In the genomic region with DNA sequence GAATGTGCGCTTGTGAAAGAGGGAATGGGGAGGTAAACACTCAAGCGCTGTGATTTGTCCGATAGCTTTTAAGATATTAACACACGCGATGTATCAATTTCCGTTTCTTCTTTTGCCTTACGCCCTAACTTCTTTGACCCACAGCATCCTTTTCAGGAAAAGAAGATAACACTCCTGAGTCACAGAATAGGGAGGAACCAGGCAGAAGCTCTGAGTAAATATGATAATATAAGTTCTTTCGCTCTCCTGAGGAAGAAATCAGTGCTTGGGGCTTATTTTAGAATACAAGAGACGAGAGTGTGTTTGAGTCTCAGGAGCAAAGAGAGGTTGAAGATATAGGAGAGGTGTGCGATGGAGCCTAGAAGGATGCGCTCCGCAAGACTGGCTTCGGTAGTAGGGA, we compare ENCODE assay signal across 9 mouse cellular contexts. TPM values are rescaled to one million over a fixed set of nuclear protein-coding genes. Genes with fewer than 3 reads are reported as not detected.
DNase-seq lines count a peak whose midpoint lies in the region; ATAC-seq and TF ChIP-seq lines count a peak whose summit lies in the region.
"Had no signal": no experiment of that assay in that cellular context is flagged by ENCODE, and none has a peak within 500 bp of the region (broad histone marks: within the 10 kb centered on the region; RNA-seq: fewer than 3 reads in every experiment).

No protein-coding gene starts in this region.

- H3K4me1 ChIP-seq in kidney, adult 2 months (ENCODE audit: control insufficient read depth, insufficient read depth, low read length): no peaks in the 10 kb centered on the region
- H3K4me1 ChIP-seq in bone marrow macrophage, adult 2 months (ENCODE audit: control insufficient read depth, insufficient read depth, low read length): no peaks in the 10 kb centered on the region
- H3K4me1 ChIP-seq in hindbrain, embryonic 12.5 days: peaks cover 17% of the 10 kb centered on the region; the same call in 1 of the 2 replicates
- peaks cover 13% of the 10 kb centered on the region for H3K4me1 ChIP-seq in midbrain, embryonic 12.5 days

- peak overlapping the region; percentile 44 for H3K4me3 ChIP-seq in kidney, adult 2 months (ENCODE audit: insufficient read depth, low read depth, low read length)
- H3K4me3 ChIP-seq in bone marrow macrophage, adult 2 months (ENCODE audit: insufficient read depth, low read length): peak overlapping the region; percentile 47
- peak overlapping the region; percentile 52 for H3K4me3 ChIP-seq in hindbrain, embryonic 12.5 days
- peak overlapping the region; percentile 54 for H3K4me3 ChIP-seq in midbrain, embryonic 12.5 days

- H3K36me3 ChIP-seq in kidney, adult 2 months (ENCODE audit: control insufficient read depth, insufficient read depth, low read length): no peaks in the 10 kb centered on the region
- no peaks in the 10 kb centered on the region for H3K36me3 ChIP-seq in hindbrain, embryonic 12.5 days
- H3K36me3 ChIP-seq in midbrain, embryonic 12.5 days: no peaks in the 10 kb centered on the region

- no peak for ATAC-seq in hindbrain, embryonic 12.5 days (ENCODE audit: low FRiP score)
- ATAC-seq in midbrain, embryonic 12.5 days (ENCODE audit: low FRiP score, low read depth): no peak

- H3K27ac ChIP-seq in kidney, adult 2 months (ENCODE audit: insufficient read depth, low read depth, low read length): no peak overlapping the region
- no peak overlapping the region for H3K27ac ChIP-seq in bone marrow macrophage, adult 2 months (ENCODE audit: insufficient read depth, low read depth, low read length)
- H3K27ac ChIP-seq in hindbrain, embryonic 12.5 days: 0 out of 2 replicates have a peak overlapping the region, but pooled peaks have one; percentile 31
- peak overlapping the region; percentile 52 for H3K27ac ChIP-seq in midbrain, embryonic 12.5 days (replicated peaks)

- 0 out of 2 replicates have a peak overlapping the region, but pooled peaks have one; percentile 42 for H3K9ac ChIP-seq in hindbrain, embryonic 12.5 days
- peak overlapping the region; percentile 59; the same call in 1 of the 2 replicates for H3K9ac ChIP-seq in midbrain, embryonic 12.5 days (replicated peaks)

- intact Hi-C loops in left cerebral cortex, postnatal 25 days (cut with DNase I): loop anchor here (5.0 kb wide), 1 partner anchor 90 kb away; the partner anchor contains the start of gene Arih1

- 13% methylated on average over 13 of the region's 13 CpGs for WGBS in kidney, adult 2 months
- WGBS in hindbrain, embryonic 12.5 days: 17% methylated on average over 13 of the region's 13 CpGs
- 15% methylated on average over 13 of the region's 13 CpGs for WGBS in midbrain, embryonic 12.5 days

- no peak for TF ChIP-seq CTCF in kidney, adult 2 months (conservative IDR thresholded peaks at IDR 0.05; ENCODE audit: insufficient read depth, insufficient read length, low read depth, low read length)
- no peak for TF ChIP-seq CTCF in bone marrow macrophage, adult 2 months (IDR thresholded peaks at IDR 0.05; ENCODE audit: low read depth, low read length)

- no peaks in the 10 kb centered on the region for H3K9me3 ChIP-seq in hindbrain, embryonic 12.5 days (replicated peaks)
- no peaks in the 10 kb centered on the region for H3K9me3 ChIP-seq in midbrain, embryonic 12.5 days

- no peak for DNase-seq in kidney, adult 2 months
- no peak for DNase-seq in kidney, postnatal 4 days
- no peak for DNase-seq in left cerebral cortex, postnatal 25 days (ENCODE audit: low spot score in 2 of 2)
- no peak for DNase-seq in adipocyte (ENCODE audit: low spot score)
- DNase-seq in cerebellum, adult 11 months: no peak

- H3K4me2 ChIP-seq in hindbrain, embryonic 12.5 days (replicated peaks): peak overlapping the region; percentile 70
- H3K4me2 ChIP-seq in midbrain, embryonic 12.5 days (replicated peaks): peak overlapping the region; percentile 71

- TF ChIP-seq POLR2A in kidney, adult 2 months (IDR thresholded peaks at IDR 0.05; ENCODE audit: low read depth, low read length): no peak
- TF ChIP-seq POLR2A in bone marrow macrophage, adult 2 months (IDR thresholded peaks at IDR 0.05; ENCODE audit: borderline replicate concordance, low read depth, low read length): no peak

- H3K27me3 ChIP-seq in kidney, adult 2 months (replicated peaks; ENCODE audit: control insufficient read depth, insufficient read depth, low read length): no peaks in the 10 kb centered on the region; the same call in 1 of the 2 replicates
- peaks cover 21% of the 10 kb centered on the region for H3K27me3 ChIP-seq in hindbrain, embryonic 12.5 days
- H3K27me3 ChIP-seq in midbrain, embryonic 12.5 days: peaks cover 50% of the 10 kb centered on the region

RNA-seq across cellular contexts. Expression of gene Celf6, which starts 0.3 kb away (rescaled TPM):
- polyA plus RNA-seq in kidney, adult 2 months (2012; rRNA removed): 0.18 and 0.30 TPM in 2 replicates
- polyA plus RNA-seq in bone marrow macrophage, adult 2 months (2012; ENCODE audit: insufficient read depth, insufficient read length, missing spikeins): not detected in 2 replicates
- polyA plus RNA-seq in hindbrain, embryonic 12.5 days (2016; fragmentation: Nextera tagmentation; extraction: Ambion mirVana): 20.7 and 21.5 TPM in 2 replicates
- 22.0 and 22.1 TPM in 2 replicates for polyA plus RNA-seq in midbrain, embryonic 12.5 days (2016; fragmentation: Nextera tagmentation; extraction: Ambion mirVana)
- 10 to 100 TPM; 25.0 to 29.1 TPM for total RNA-seq in left cerebral cortex, postnatal 25 days (2021)
- polyA plus RNA-seq: Patski had no signal

RNA-seq across cellular contexts. Expression of gene Tmem202, which starts 37.8 kb away (rescaled TPM):
- polyA plus RNA-seq in kidney, adult 2 months (2012; rRNA removed): 0.14 TPM in 1 of 2 replicates, not detected in the other
- 1.3 and 1.6 TPM in 2 replicates for polyA plus RNA-seq in bone marrow macrophage, adult 2 months (2012; ENCODE audit: insufficient read depth, insufficient read length, missing spikeins)
- polyA plus RNA-seq in hindbrain, embryonic 12.5 days (2016; fragmentation: Nextera tagmentation; extraction: Ambion mirVana): not detected in 2 replicates
- 0.21 TPM in 1 of 2 replicates, not detected in the other for polyA plus RNA-seq in midbrain, embryonic 12.5 days (2016; fragmentation: Nextera tagmentation; extraction: Ambion mirVana)
- 1 to 10 TPM; 3.9 to 4.4 TPM for total RNA-seq in left cerebral cortex, postnatal 25 days (2021)

RNA-seq across cellular contexts. Expression of gene Hexa, which starts 38.1 kb away (rescaled TPM):
- 76.1 and 77.7 TPM in 2 replicates for polyA plus RNA-seq in kidney, adult 2 months (2012; rRNA removed)
- polyA plus RNA-seq in bone marrow macrophage, adult 2 months (2012; ENCODE audit: insufficient read depth, insufficient read length, missing spikeins): 952 and 993 TPM in 2 replicates
- 54.6 and 60.6 TPM in 2 replicates for polyA plus RNA-seq in hindbrain, embryonic 12.5 days (2016; fragmentation: Nextera tagmentation; extraction: Ambion mirVana)
- 45.5 and 47.7 TPM in 2 replicates for polyA plus RNA-seq in midbrain, embryonic 12.5 days (2016; fragmentation: Nextera tagmentation; extraction: Ambion mirVana)
- 10 to 100 TPM; 49.4 to 49.5 TPM for total RNA-seq in left cerebral cortex, postnatal 25 days (2021)

RNA-seq across cellular contexts. Expression of gene Parp6, which starts 39.7 kb away (rescaled TPM):
- 15.3 and 19.1 TPM in 2 replicates for polyA plus RNA-seq in kidney, adult 2 months (2012; rRNA removed)
- polyA plus RNA-seq in bone marrow macrophage, adult 2 months (2012; ENCODE audit: insufficient read depth, insufficient read length, missing spikeins): 32.3 and 37.4 TPM in 2 replicates
- polyA plus RNA-seq in hindbrain, embryonic 12.5 days (2016; fragmentation: Nextera tagmentation; extraction: Ambion mirVana): 127 TPM in 2 replicates
- 117 and 126 TPM in 2 replicates for polyA plus RNA-seq in midbrain, embryonic 12.5 days (2016; fragmentation: Nextera tagmentation; extraction: Ambion mirVana)
- total RNA-seq in left cerebral cortex, postnatal 25 days (2021): 100 to 1,000 TPM; 173 TPM

Comparison
In these comparisons a context has a peak if more than half of its experiments do, and no peak if none do; other contexts are left out.
1. H3K27ac ChIP-seq: peak in hindbrain, embryonic 12.5 days (single experiment) and midbrain, embryonic 12.5 days (single experiment); none in kidney, adult 2 months (single experiment) and bone marrow macrophage, adult 2 months (single experiment).
2. RNA of gene Celf6, which starts 0.3 kb away (polyA plus RNA-seq): 22.0 to 22.1 TPM in midbrain, embryonic 12.5 days and 20.7 to 21.5 TPM in hindbrain, embryonic 12.5 days; 0.18 to 0.30 TPM in kidney, adult 2 months and not detected in bone marrow macrophage, adult 2 months; every median in the first group is over 10 times any median in the second.
3. RNA of gene Hexa, which starts 38.1 kb away (polyA plus RNA-seq): 952 to 993 TPM in bone marrow macrophage, adult 2 months; 76.1 to 77.7 TPM in kidney, adult 2 months, 54.6 to 60.6 TPM in hindbrain, embryonic 12.5 days and 45.5 to 47.7 TPM in midbrain, embryonic 12.5 days; every median in the first group is over 10 times any median in the second.
4. Peak in every context shown above with its lines, with median percentiles within 50 percentile points of each other: H3K4me3 ChIP-seq.